Mouse (Mus musculus): ENCODE results near the gene Creb3.

GRCm38 (mm10) chr4:43530081-43530501 lies 32.0 kb upstream of the Creb3 start:
- no peak for TF ChIP-seq EP300 (IDR thresholded peaks at IDR 0.05; ENCODE audit: low read depth)
- no peak for TF ChIP-seq CTCF (IDR thresholded peaks at IDR 0.05; ENCODE audit: low read depth)

Measured in liver, embryonic 14.5 days (tissue).